Mouse (Mus musculus) intestine, embryonic 16.5 days (tissue): Measurements from ENCODE around the gene Vangl1. TPM values are rescaled to one million over a fixed set of nuclear protein-coding genes. Genes with fewer than 3 reads are reported as not detected.
A peak's percentile ranks its signal among the peaks of the same experiment; 100 is the strongest.
"Not testable (repeated sequence)": the region's sequence is repeated elsewhere in the genome, so short reads cannot be mapped to it uniquely, and the experiment has no call there.

Experiments used
- ATAC-seq: fragments of 200-750 bp; cut with Nextera tagmentation; 2 replicates; pipeline ENCODE4 v1.8.0; 2017; ENCODE audit warnings: moderate TSS enrichment, moderate library complexity
- H3K27ac ChIP-seq: fragments of 300-500 bp; sonication (generic); 2 replicates; pipeline ENCODE4 v1.5.1; 2014; ENCODE audit warnings: mild to moderate bottlenecking, low read length
- H3K27me3 ChIP-seq: fragments of 300-500 bp; sonication (generic); replicated peaks from 2 replicates; pipeline ENCODE4 v1.6.1; 2014; ENCODE audit warnings: low read length, control low read depth, mixed read lengths; ENCODE audit not compliant: control insufficient read depth, insufficient read depth
- H3K36me3 ChIP-seq: fragments of 300-500 bp; sonication (generic); 2 replicates; pipeline ENCODE4 v1.6.1; 2014; ENCODE audit warnings: low read length, control low read depth; ENCODE audit not compliant: control insufficient read depth, insufficient read depth
- H3K4me1 ChIP-seq: fragments of 300-500 bp; sonication (generic); 2 replicates; pipeline ENCODE4 v1.6.1; 2014; ENCODE audit warnings: low read length, control low read depth, mixed read lengths; ENCODE audit not compliant: control insufficient read depth, insufficient read depth
- H3K4me2 ChIP-seq: fragments of 300-500 bp; sonication (generic); 2 replicates; pipeline ENCODE4 v1.6.1; 2014; ENCODE audit warnings: low read depth, low read length, control low read depth
- H3K4me3 ChIP-seq: fragments of 300-500 bp; sonication (generic); 2 replicates; pipeline ENCODE4 v1.5.1; 2014; ENCODE audit warnings: mild to moderate bottlenecking, low read length
- H3K9ac ChIP-seq: fragments of 300-500 bp; sonication (generic); 2 replicates; pipeline ENCODE4 v1.6.1; 2014; ENCODE audit warnings: low read depth, low read length
- H3K9me3 ChIP-seq: fragments of 300-500 bp; sonication (generic); 2 replicates; pipeline ENCODE4 v1.6.1; 2016; ENCODE audit warnings: low read length, control low read depth; ENCODE audit not compliant: control insufficient read depth
- WGBS: fragments of 180-500 bp; shearing (Covaris S2); extraction: QIAGEN DNeasy Blood & Tissue Kit; methylation state at CpG from one replicate; pipeline ENCODE4 v1.1.7; 2014; 5-methylcytosine and 5-hydroxymethylcytosine counted together
- polyA plus RNA-seq: library from polyadenylated mRNA; unstranded; fragments of >200 nt; fragmentation: Nextera tagmentation; extraction: Ambion mirVana; gene quantifications from 2 replicates; pipeline ENCODE4 v1.2.1, GENCODE M21; 2015

Gene Vangl1
- polyA plus RNA-seq, 1 experiment from 2014 or later: 18.7 TPM

DNA sequence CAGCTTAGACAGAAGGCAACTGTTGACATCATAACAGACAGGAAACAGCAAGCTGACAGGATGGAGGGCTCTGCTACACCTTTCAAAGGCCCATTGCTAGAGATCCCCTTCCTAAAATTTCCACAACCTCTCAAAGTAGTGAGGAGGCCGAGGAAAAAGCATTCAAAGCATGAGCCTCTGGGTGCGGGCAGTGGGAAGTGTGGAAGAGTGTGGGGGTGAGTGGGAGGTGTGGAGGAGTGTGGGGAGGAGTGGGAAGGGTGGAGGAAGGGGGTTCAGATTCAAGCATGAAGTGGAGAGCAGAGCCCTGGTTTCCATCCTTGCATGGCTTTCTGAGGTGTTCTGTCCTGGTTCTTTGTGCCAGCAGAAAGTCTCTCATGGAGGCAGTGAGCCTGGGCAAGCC lies 13.8 kb upstream of the Vangl1 start:
- no peak overlapping the region for H3K27ac ChIP-seq
- no peaks in the 10 kb centered on the region for H3K36me3 ChIP-seq
- ATAC-seq: no peak
- no peak overlapping the region for H3K4me2 ChIP-seq
- no peaks in the 10 kb centered on the region for H3K27me3 ChIP-seq
- no peak overlapping the region for H3K4me3 ChIP-seq
- no peak overlapping the region for H3K9ac ChIP-seq
- WGBS: 89% methylated on average over 2 of the region's 2 CpGs
- H3K9me3 ChIP-seq: no peaks in the 10 kb centered on the region
- H3K4me1 ChIP-seq: no peaks in the 10 kb centered on the region

DNA sequence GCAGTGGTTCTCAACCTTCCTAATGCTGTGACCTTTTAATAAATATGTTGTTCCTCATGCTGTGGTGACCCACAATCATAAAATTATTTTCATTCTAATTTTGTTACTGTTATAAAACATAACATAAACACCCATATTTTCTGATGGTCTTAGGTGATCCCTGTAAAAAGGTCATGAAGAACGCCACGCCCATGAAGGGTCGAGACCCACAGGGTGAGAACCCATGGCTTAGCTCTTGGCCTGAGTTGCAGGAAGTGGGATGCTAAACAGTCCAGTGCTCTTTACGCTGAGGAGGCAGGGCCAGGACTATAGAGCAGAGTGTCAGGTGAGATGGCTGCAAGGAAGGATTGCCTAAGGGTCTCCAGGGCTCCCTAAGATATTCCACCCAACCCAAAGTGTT lies 10.2 kb upstream of the Vangl1 start:
- no peaks in the 10 kb centered on the region for H3K27me3 ChIP-seq
- no peaks in the 10 kb centered on the region for H3K36me3 ChIP-seq
- no peaks in the 10 kb centered on the region for H3K4me1 ChIP-seq
- H3K9me3 ChIP-seq: no peaks in the 10 kb centered on the region
- WGBS: 80% methylated on average over 4 of the region's 4 CpGs
- no peak overlapping the region for H3K4me2 ChIP-seq
- H3K9ac ChIP-seq: no peak overlapping the region
- ATAC-seq: no peak
- H3K4me3 ChIP-seq: no peak overlapping the region
- no peak overlapping the region for H3K27ac ChIP-seq

DNA sequence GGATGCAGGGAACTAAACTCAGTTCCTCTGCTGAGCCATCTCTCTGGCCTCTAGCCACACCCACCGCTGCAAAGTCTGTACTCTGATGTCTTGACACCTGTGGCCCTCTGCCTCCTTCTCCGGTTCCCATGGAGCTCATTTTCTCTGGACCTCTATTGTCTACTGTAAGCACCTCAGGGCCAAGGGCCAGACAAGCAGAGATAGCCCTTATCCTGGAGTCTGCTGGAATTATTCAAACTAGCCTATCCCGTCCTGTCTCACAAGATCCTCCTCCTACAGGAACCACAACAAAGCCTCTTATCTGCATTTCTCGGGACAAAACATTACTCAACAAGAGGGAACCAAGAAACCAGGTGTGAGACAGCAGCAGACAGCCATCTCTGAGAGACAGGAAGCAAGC lies 9.8 kb upstream of the Vangl1 start:
- Histone ChIP-seq H3K4me3 (no peak overlapping the region), H3K36me3 (no peaks in the 10 kb centered on the region), H3K9me3 (no peaks in the 10 kb centered on the region), H3K27ac (no peak overlapping the region), H3K27me3 (no peaks in the 10 kb centered on the region), H3K4me2 (no peak overlapping the region), H3K9ac (no peak overlapping the region), H3K4me1 (no peaks in the 10 kb centered on the region)
- peak; percentile 52; the same call in 1 of the 2 replicates for ATAC-seq
- WGBS: 57% methylated on average over 4 of the region's 4 CpGs

DNA sequence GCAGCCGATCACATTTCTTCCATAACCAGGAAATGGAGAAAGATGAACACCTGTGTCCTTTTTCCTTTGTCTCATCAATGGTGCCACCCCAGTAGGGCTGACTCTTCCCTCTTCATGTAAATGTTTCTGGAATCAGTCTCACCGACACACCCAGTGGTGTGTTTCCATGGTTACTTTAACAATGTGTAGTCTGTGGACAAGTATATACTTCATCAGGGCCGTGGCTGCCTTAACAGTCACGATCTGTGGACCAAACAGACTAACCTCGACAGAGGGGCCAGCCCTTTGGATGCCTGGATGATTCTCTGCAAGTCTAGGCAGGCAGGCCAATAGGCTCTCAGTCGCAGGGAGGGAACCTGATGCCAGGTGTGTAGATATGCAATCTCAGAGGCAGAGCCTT lies 8.4 kb upstream of the Vangl1 start:
- Histone ChIP-seq H3K9ac (no peak overlapping the region), H3K36me3 (no peaks in the 10 kb centered on the region), H3K4me3 (no peak overlapping the region), H3K27ac (no peak overlapping the region), H3K4me2 (no peak overlapping the region), H3K4me1 (no peaks in the 10 kb centered on the region), H3K27me3 (no peaks in the 10 kb centered on the region), H3K9me3 (no peaks in the 10 kb centered on the region)
- 47% methylated on average over 6 of the region's 6 CpGs for WGBS
- ATAC-seq: no peak

DNA sequence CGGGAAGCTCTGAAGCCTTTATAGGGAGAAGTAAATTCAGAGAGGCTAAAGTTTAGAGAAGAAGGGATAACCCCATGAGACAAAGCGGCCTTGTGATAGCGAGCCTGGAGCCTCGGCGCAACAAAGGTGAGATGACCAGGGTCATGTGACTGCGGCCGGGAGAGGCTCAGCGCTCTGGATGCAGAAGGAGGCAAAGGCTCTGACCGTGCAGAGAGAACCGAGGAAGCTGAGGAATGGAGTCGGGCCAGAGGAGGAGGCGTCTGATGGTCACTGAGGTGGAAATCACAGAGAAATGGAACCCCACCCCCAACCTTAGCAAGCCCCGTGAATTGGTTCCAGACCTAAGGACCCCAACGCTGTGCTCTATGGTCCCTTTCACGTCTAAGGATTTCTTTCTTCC lies 7.8 kb upstream of the Vangl1 start:
- no peak overlapping the region for H3K27ac ChIP-seq
- H3K4me3 ChIP-seq: no peak overlapping the region
- WGBS: 90% methylated on average over 15 of the region's 15 CpGs
- no peaks in the 10 kb centered on the region for H3K27me3 ChIP-seq
- H3K36me3 ChIP-seq: no peaks in the 10 kb centered on the region
- no peak overlapping the region for H3K9ac ChIP-seq
- ATAC-seq: no peak
- no peaks in the 10 kb centered on the region for H3K9me3 ChIP-seq
- H3K4me2 ChIP-seq: no peak overlapping the region
- H3K4me1 ChIP-seq: no peaks in the 10 kb centered on the region

DNA sequence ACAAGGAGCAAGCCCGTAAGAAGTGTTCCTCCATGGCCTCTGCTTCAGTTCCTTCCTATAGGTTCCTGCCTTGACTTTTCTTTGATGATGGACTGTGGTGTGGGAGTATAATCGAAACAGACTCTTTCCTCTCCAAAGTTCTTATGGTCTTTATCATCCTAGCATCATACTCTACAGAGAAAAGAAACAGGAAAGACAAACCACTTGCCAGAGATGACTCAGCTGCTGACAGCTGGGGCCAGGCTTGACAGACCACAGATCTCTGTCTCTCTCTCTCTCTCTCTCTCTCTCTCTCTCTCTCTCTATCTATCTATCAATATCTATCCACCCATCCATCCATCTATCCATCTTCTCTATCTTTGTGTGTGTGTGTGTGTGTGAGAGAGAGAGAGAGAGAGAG lies 6.8 kb upstream of the Vangl1 start:
- H3K36me3 ChIP-seq: no peaks in the 10 kb centered on the region
- no peaks in the 10 kb centered on the region for H3K27me3 ChIP-seq
- H3K4me2 ChIP-seq: no peak overlapping the region
- H3K4me1 ChIP-seq: no peaks in the 10 kb centered on the region
- H3K9me3 ChIP-seq: no peaks in the 10 kb centered on the region
- 69% methylated on average over 2 of the region's 2 CpGs for WGBS
- H3K27ac ChIP-seq: no peak overlapping the region
- no peak for ATAC-seq
- no peak overlapping the region for H3K9ac ChIP-seq
- no peak overlapping the region for H3K4me3 ChIP-seq

DNA sequence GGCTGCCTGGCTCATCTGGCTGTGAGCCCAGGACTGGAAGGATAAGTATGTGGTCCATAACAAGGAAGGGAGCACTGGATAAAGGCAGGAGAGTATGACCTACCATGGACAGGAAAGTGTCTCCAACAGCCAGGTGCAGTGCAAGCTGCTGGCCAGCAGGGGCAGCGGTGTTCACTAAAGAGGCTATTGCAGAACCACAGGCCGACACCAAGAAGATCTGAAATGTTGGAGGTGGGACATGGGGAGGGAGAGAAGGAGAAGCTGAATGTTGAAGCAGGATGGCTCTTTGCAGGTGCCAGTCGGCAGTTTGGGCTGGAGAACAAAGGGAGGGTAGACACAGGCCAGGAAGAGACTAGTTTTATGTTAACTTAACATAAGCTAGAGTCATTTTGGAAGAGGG lies 6.3 kb upstream of the Vangl1 start:
- H3K4me1 ChIP-seq: no peaks in the 10 kb centered on the region
- no peak for ATAC-seq
- H3K27ac ChIP-seq: no peak overlapping the region
- no peaks in the 10 kb centered on the region for H3K9me3 ChIP-seq
- no peaks in the 10 kb centered on the region for H3K36me3 ChIP-seq
- H3K9ac ChIP-seq: no peak overlapping the region
- WGBS: 73% methylated on average over 3 of the region's 3 CpGs
- H3K4me2 ChIP-seq: no peak overlapping the region
- 0 out of 2 replicates have a peak, but pooled peaks cover under 1% of the 10 kb centered on the region for H3K27me3 ChIP-seq
- H3K4me3 ChIP-seq: no peak overlapping the region

DNA sequence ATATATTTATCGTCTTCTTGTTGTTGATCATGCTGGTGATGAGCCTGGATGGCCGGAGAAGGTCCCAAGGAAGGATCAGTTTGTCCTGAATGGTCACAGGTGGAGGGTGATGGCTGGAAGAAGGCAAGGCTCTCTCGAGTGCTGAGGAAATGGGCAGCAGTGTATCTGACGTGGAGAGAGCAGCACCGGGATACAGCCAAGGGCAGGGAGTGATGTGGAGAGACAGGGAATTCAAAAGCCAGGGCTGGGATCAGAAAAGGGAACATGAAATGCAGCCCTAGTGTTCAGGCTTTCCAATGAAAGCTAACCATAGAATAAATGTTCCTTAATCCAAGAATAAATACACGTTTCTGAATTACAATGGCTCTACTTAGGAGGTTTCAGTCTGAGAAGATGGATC lies 4.4 kb upstream of the Vangl1 start:
- no peak overlapping the region for H3K9ac ChIP-seq
- no peak overlapping the region for H3K4me2 ChIP-seq
- no peak overlapping the region for H3K4me3 ChIP-seq
- H3K4me1 ChIP-seq: peaks cover 7% of the 10 kb centered on the region
- H3K9me3 ChIP-seq: no peaks in the 10 kb centered on the region
- no peak overlapping the region for H3K27ac ChIP-seq
- H3K36me3 ChIP-seq: no peaks in the 10 kb centered on the region
- WGBS: 65% methylated on average over 6 of the region's 6 CpGs
- H3K27me3 ChIP-seq: 0 out of 2 replicates have a peak, but pooled peaks cover 2% of the 10 kb centered on the region
- ATAC-seq: no peak

DNA sequence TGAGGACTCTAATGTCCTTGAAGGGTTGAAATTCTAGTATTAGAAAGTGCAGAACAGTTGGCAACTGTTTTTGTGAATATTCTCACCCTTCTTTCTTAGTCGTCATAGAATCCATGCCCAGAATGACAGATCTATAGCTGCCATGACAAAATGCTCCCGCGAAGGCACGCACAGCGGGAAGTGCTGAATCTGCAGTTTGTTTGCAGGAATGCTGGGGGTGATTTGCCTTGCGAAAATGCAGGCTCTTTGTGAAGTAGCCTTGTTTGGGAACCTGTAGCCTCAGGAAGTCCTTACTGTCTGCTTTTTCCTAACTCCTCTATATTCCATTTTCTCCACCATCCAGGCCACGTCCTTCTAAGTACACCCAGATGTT lies 951 bp upstream of the Vangl1 start:
- 0 out of 2 replicates have a peak overlapping the region, but pooled peaks have one; percentile 19 for H3K4me2 ChIP-seq
- H3K4me1 ChIP-seq: peaks cover 19% of the 10 kb centered on the region
- no peaks in the 10 kb centered on the region for H3K9me3 ChIP-seq
- no peak for ATAC-seq
- no peak overlapping the region for H3K27ac ChIP-seq
- no peak overlapping the region for H3K9ac ChIP-seq
- no peaks in the 10 kb centered on the region for H3K36me3 ChIP-seq
- H3K4me3 ChIP-seq: no peak overlapping the region; the same call in 1 of the 2 replicates
- WGBS: 19% methylated on average over 7 of the region's 7 CpGs
- H3K27me3 ChIP-seq: 0 out of 2 replicates have a peak, but pooled peaks cover 2% of the 10 kb centered on the region

DNA sequence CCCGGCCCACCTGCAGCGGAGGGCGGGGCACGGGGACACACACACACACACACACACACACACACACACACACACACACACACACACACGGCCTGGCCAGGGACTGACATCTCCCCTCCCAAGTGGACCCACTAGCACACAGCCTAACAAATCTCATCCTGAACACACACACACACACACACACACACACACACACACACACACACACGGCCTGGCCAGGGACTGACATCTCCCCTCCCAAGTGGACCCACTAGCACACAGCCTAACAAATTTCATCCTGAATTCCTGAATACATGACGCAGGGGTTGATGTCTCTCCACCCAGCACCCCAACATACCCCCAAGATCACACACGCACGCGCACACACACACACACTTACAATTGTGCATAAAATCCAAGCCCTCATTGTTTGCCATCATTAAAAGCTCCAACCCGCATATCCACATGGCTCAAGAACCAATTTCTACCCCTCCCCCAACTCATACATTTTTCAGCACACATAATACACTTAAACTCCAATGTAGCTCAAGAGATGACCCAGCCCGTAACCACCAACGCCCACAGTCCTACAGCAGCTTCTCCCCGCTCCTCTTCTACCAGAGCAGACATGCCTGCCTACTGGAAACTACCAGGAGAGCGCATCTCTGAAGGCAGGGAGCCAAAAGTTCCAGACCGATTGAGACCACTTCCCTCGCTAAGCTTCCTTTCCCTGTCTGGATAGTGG lies 403 bp upstream of the Vangl1 start:
- H3K27ac ChIP-seq, H3K27me3 ChIP-seq, H3K9me3 ChIP-seq, H3K36me3 ChIP-seq: not testable (repeated sequence)
- H3K4me1 ChIP-seq: peaks cover 19% of the 10 kb centered on the region
- peak overlapping the region; percentile 93; the same call in 1 of the 2 replicates for H3K9ac ChIP-seq
- peak overlapping the region; percentile 90 for H3K4me2 ChIP-seq
- ATAC-seq: peak; percentile 36
- 10% methylated on average over 13 of the region's 17 CpGs for WGBS
- H3K4me3 ChIP-seq: peak overlapping the region; percentile 88
